Mouse (Mus musculus) liver, adult 2 months (tissue): ENCODE results near the gene Ppp1r26.

Experiments used
- CTCF ChIP-seq: fragments of 200-500 bp; IDR thresholded peaks from 2 replicates; pipeline ENCODE4 v1.5.1; 2011; ENCODE audit warnings: low read depth, low read length, control low read depth
- POLR2A ChIP-seq: fragments of 200-500 bp; IDR thresholded peaks from 2 replicates; pipeline ENCODE4 v1.6.1; 2011; ENCODE audit warnings: low read length, control low read depth; ENCODE audit not compliant: insufficient read depth; ENCODE audit errors: extremely low read depth

DNA sequence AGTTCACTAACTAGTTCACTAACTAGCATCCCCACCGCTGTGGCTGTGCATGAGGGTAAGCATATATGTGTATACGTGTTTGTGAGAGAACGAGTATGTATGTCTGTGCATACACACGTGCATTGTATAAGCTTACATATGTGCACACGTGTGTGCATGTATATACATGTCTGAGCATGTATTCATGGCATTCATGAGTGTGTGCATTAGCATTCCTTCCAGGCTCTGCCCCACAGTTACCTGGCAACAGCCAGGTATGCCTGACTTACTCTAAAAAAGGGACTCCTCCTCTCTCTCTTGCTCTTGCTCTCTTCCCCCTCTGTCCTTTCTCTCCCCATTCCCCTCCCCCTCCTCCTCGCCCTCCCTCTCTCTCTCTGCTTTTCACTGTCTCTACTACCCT is 19.4 kb upstream of the Ppp1r26 start:
- no peak for TF ChIP-seq POLR2A
- TF ChIP-seq CTCF: no peak
